Mouse (Mus musculus) right cerebral cortex, postnatal 36 days (tissue): ENCODE measurements around the gene Ptbp1.
"Not testable (repeated sequence)": the region's sequence is repeated elsewhere in the genome, so short reads cannot be mapped to it uniquely, and the experiment has no call there.

Experiments used
- DNase-seq, 2 experiments: peaks; one replicate each; pipeline ENCODE4 v3.0.0; 2022; ENCODE audit warnings: low spot score in 2 of 2, mixed read lengths in 1 of 2

The Ptbp1 gene

DNA sequence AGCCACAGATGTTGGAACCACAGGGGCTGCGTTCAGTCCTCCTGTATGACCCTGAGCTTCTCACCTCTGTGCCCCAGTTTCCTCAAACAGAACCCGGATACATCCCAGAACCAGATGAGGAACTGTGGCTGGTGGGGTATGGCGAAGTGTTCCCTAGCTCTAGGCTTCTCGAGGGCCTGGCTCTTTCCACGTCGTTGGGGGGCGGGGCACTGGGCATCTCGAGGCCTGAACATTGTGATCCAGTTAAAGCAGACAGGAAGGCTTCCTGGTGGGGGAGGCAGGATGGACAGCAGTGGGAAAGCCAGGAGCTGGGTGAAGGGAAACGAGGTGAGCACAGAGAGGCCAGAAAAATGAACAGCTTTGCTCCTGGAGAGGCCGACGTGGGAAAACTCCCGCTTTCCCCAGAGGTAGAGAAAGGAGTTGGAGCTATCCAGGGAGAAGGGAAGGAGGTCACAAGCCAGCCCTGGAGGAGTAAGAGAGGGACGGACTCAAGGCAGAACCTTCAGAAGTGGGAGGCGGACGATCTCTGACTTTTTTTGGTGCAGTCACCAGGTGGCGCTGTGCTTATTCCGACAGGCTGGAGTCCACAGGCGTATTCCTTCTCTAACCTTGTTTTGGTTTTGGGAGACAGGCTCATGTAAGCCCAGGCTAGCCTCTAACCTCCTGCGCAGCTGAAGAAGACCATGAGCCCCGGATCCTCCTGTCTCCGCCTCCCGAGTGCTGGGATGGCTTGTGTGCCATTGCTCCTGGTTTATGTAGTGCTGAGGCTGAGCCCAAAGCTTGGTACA, 29.3 kb downstream of the Ptbp1 start:
- DNase-seq = peak; percentile 59 to 69

DNA sequence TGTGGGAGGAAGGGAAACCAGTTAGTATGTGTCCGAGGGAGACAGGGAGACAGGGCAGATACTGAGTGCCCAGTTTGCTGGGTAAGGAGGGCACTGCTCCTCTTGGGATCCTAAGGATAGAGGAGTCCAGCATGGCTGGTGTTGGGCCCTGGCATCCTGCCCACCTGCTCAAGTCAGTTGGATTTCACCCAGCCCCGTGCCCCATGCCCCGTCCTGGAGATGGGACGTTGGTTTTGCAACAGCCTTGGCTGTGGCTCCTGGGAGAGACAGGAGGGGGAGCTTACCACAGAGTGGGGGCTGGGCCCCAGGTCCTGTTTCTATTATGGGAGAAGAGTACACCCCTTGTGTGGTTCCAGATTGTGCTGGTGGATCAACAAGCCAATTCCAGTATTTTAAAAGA, 30.2 kb downstream of the Ptbp1 start:
- no peak for DNase-seq

DNA sequence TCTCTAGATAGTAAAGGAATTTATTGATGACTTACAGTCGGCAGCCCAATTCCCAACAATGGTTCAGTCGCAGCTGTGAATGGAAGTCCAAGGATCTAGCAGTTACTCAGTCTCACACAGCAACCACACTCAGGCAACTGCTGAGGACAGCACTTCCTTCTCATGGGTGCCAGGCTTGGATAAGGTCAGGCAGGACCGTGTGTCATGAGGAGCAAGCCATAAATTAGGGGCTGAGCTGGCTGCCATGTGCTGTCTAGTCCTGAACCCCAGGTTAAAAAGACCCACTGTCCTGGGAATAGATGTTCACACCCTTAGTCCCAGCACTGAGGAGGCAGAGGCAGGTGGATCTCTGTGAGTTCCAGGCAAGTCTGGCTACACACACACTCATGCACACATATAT, 30.7 kb downstream of the Ptbp1 start:
- not testable (repeated sequence) for DNase-seq

DNA sequence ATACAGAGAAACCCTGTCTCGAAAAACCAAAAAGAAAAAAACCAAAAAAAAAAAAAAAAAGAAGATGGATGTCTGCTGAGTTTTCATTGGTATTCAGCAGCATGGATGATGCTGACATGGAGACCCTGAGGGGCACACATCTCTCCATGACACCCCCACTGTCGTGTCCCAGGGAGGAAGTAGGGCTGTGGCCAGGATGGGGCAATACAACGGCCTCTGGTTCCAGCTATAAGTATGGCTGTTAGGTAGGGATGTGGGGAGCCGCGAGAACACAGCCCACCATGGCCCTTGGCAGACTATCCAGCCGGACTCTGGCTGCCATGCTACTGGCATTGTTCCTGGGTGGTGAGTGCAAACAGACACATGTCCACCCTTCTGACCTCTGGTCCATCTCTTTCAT, 31.8 kb downstream of the Ptbp1 start, which contains the start of gene Elane:
Elane (plus strand) TSS at position 194 of the 400 bp plus-strand sequence.
- no peak for DNase-seq

DNA sequence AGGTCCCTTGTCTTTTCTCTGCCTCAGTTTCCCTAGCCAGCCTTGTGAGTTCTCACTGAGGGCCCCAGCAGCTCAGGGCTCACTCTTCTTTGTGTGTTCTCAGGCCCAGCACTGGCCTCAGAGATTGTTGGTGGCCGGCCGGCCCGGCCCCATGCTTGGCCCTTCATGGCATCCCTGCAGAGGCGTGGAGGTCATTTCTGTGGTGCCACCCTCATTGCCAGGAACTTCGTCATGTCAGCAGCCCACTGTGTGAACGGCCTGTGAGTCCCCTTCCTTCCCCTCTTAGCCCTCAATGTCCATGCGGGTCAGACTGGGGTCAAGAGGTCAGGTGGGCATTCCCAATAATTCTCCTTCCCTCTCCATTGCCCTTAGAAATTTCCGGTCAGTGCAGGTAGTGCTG, 32.4 kb downstream of the Ptbp1 start:
- no peak for DNase-seq

DNA sequence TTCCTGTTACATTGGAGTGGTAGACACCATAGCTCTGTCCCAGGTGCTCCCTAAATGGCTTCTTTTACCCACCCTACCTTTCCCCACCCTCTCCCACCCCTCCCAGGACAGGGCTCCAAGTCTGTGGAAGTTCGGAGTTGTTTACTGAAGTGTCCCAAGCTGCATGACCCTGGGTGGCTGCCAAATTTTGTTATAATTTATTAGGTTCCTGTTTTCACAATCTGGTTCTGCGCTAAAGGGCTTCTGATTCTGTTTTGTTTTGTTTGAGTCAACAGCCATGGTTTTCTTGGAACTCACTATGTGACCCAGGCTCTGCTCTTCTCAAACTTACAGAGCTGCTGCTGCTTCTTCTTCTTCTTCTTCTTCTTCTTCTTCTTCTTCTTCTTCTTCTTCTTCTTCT, 35.2 kb downstream of the Ptbp1 start:
- no peak for DNase-seq

DNA sequence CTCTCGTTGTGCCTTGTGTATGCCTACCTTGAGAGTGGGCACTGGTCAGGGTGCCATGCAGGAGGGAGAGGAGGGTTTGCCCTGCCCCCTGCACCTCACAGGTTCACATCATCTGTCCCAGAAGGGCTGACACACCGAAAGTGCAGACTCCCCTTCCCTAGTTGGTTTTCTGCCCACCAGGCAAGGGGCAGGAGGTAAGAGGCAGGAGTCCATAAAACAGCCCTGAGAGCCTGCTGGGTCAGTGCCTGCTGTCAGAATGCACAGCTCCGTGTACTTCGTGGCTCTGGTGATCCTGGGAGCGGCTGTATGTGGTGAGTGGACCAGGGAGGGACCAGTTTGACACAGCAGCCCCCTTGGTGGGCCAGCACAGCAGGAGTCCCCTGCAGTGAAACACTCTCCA, 36.4 kb downstream of the Ptbp1 start, which contains the start of gene Cfd:
Cfd (plus strand) TSS at position 184 of the 400 bp plus-strand sequence.
- DNase-seq = no peak

DNA sequence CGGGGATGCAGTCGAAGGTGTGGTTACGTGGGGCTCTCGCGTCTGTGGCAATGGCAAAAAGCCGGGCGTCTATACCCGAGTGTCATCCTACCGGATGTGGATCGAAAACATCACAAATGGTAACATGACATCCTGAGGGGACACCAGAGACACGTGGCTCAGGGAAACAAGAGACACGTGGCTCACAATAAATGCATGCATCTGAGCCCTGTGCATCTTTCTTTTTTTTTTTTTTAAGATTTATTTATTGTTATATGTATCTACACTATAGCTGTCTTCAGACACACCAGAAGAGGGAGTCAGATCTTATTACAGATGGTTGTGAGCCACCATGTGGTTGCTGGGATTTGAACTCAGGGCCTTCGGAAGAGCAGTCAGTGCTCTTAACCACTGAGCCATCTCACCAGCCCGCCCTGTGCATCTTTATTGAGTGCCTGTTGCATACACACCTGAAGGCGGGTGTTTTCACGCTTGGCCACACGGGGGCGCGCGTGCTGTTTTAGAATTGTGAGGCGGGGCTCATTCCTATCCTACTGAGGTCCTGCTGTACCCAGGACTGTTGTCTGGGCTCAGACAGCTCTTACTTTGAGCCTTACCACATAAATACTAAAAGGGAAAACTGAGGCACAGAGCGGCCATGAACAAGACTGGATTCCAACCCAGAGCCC, 38.4 kb downstream of the Ptbp1 start:
- peak; percentile 55 to 61 for DNase-seq

DNA sequence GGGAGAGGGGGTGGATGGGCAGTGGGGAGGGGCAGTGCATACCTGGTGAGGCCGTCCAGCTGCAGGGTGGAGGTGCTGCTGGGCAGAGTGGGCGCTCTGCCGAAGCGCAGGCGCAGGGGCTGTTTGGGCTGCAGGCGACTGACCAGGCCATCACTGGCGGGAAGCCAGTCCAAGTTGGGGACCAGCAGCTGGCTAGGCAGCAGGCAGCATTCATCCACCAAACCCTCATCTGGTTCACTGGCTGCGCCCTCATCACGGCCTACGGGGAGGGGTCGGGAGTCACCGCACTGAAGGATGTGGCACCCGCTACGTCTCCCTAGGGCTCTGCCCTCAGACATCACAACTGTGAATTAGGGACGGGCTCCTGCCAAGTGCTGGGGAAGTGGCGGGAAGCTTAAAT, 42.1 kb downstream of the Ptbp1 start:
- DNase-seq = no peak

DNA sequence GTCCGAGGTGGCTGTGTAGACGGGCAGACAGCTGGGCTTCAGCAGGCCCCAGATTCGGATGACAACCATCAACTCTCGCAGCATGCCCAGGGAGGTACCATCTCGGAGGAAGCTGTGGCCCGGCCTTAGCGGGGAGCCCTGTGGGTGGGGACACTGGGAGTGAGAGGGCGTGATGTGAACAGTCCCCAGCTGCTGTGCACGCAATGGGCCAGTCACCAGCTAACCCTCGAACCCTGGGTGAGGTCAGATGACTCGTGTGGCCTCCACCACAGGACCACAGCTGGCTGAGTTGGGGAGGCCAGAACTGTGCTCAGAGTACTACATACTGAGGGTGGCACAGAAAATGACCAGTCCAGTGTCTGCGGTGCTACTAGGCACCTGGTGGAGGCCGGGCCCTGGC, 42.6 kb downstream of the Ptbp1 start:
- no peak for DNase-seq

DNA sequence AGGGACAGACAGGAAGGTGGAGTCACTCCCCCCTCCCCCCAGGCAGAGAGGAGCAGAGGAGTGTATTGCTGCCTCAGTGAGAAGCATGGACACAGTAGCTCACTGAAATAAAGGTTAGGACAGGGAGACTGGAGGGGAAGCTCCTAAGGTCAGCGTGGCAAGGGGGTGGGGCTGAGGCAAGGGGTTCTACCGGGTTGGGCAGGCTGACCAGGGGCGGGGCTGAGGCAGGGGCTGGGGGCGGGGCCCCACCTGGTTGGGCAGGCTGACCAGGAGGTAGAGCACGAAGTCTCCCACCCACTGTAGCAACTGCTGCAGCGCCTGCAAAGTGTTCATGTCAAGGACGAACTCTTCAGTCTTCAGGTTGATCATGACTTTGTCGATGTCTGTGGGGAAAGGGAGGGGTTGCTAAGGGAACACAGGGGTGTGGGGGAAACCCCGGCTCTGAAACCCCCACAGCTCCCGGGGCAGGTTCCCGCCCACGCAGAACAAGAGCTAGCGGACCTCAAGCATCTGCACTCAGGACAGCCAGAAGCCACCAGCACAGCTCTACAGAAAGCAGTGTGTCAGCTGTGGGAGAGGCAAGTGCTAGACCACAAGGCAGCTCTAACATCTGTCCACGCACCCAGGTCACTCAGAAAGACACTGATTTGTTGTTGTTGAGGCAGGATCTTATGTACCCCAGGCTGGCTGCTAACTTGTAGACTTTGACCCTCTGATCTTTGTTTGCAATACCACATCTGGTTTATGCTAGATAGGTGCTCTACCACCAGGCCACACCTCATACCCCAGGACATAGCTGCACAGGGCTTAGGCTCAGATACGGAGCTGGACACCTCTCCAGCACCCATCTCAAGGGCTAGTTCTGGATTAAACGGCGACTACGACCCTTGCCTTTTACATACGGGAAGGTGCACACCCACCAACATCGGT, 43.4 kb downstream of the Ptbp1 start:
- DNase-seq = no peak

DNA sequence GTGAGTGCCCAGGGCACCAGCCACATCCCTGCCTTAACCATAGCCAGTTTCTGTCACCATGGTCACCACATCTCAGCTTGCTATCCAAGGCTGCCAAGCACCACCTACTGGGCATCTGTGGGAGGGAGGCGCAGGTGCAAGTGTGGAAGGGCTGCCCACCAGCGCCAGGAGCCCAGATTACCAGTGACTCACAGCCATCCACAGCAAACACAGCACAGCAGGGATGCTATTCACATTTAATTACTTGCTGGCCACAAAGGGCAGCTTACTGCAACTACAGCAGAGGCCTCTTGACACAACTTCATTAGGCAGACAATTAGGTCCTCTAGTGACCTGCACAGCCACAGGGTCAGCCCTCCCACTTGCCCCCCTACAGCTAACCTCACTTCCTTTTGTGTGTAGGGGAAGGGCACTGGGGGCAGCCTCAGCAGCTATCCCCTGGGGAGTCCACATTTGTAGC, 46.8 kb downstream of the Ptbp1 start:
- peak; percentile 89 to 91 for DNase-seq

DNA sequence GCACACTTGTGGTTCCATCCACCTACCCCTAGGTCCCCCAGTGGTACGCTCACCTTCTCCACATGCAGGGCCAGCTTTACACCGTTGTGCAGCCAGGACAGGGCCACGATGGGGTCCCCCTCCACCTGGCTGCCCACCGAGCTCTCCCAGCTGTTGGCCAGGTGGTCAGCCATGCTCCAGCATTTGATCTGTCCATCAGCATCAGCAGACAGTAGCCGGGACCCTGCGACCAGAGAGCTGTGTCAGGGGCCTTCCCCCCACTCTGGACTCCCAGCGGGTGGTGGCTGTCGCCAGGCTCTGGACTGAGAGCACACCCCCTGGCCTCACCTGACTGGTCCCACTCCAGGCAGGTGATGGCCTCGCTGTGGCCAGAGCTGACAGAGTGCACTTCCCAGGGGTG, 52.5 kb downstream of the Ptbp1 start:
- DNase-seq = no peak

DNA sequence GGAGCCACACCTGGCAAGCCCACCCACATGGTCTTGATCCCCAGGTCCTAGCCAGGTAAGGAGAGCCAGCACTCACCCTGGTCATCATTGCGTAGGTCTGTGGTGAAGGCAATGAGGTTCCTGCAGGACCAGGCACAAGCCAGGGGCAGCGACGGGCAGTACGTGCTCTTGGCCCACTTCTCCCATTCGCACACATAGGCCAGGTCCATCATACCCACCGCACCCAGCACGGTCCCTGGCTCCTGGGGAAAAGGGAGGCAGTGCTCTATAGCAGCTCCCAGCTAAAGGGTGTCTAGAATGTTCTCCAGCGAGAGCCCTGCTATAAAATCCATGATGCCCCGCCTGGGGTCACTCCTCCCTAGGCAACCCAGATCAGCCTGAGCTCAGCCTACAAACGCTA, 53.2 kb downstream of the Ptbp1 start:
- DNase-seq = no peak

DNA sequence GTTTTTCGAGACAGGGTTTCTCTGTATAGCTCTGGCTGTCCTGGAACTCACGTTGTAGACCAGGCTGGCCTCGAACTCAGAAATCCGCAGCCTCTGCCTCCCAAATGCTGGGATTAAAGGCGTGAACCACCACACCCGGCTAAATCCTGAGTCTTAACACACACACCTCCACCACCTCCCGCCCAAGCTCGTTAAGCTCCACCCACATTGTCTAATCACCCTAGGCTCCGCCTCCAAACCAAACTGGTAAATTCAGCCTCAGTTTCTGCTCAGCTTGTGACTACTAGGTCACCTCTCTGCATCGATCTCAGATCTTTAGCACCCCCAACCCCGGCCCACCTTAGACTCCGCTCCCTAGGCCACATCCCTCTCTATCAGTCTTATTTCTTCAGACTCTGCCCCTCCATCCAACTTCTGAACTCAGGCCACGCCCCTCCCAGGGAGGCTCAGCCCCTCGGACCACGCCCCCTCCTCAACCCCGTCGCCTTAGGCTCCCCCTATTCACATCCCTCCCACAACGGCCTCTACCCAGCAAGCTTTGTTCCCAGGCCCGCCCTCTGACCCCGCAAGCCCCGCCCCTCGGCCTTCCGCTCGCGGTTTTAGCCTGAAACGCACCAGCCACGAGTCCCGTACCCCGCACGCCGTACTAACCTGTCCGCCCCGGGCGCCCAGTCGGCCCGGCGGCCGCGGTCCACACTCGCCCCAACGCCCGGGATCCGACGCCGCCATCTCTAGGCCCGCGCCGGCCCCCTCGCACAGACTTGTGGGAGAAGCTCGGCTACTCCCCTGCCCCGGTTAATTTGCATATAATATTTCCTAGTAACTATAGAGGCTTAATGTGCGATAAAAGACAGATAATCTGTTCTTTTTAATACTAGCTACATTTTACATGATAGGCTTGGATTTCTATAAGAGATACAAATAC, 54.2 kb downstream of the Ptbp1 start, which contains the start of gene Med16:
Med16 (minus strand) TSS at position 757 of the 925 bp plus-strand sequence.
- peak; percentile 91 to 92 for DNase-seq

DNA sequence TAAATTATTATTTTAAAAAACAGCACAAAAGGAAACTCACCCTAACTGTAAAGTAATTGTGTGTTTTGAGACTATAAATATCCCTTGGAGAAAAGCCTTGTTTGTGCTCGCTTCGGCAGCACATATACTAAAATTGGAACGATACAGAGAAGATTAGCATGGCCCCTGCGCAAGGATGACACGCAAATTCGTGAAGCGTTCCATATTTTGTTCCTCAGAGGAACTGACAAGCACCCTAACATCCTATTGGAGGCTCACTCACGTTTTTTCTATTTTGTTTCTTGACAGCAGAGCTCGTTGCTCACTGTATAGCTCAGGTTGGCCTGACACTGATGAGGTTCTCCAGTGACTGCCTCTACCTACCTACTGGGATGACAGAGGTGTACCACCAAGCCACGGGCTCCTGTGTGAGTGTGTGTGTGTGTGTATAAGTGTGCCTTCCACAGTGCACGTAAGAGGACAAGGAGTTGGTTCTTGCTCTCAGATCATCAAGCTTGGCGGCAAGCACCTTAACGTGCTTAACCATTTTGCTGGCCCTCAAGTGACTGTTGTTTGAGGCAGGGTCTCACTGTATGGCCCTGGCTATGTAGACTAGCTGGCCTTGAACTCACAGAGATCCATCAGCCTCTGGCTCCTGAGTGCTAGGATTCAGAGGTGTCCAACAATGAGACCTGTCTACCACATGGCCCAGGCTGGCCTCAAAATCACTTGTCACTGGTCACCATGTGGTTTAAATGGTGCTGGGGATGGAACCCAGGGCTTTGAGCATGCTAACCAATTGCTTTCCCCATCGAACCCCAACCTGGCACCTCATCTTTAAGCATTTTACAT, 55.1 kb downstream of the Ptbp1 start:
- no peak for DNase-seq

DNA sequence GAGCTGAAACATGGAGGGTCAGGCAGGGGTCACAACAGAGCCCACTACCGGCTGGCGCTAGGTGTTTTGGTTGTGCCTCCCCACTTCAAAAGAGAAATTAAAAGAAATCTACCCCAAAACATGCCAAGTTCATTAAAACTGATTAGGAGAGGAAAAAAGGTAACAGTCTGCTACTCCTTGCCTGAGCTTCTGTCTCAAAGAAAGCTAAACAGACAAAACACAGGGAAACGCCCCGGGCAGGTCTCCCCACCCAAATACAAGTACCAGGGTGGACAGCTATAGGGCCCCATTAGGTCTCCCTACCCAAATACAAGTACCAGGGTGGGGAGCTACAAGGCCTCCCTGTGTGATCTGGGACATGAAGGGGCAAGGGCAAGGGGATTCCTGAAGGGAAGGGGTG, 56.3 kb downstream of the Ptbp1 start, which contains the start of gene Gm26602:
Gm26602 (plus strand) TSS at position 301 of the 400 bp plus-strand sequence.
- DNase-seq = no peak

DNA sequence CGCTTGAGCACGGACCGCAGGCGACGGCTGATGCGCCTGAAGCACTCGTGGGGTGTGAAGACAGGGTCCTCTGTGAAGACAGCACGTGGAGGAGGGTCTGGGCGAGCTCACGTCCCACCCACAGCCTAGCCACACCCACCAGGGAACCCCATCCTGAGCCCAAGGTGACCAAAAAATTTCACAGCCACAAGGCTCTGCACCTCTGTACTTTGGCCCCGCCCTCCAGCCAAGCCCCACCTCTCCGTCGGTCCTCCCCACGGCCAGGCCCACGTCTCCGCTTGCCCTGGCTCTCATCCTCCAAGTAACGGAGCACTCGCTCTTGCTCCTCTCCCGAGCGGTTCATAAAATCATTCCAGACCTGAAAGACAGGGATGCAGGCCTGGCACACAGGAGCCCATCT, 58.2 kb downstream of the Ptbp1 start:
- DNase-seq = no peak
